Mouse (Mus musculus) midbrain, embryonic 12.5 days (tissue): ENCODE data around the gene Col8a2. TPM values are rescaled to one million over a fixed set of nuclear protein-coding genes. Genes with fewer than 3 reads are reported as not detected.

Experiments used
- ATAC-seq: fragments of 200-750 bp; cut with Nextera tagmentation; 2 replicates; pipeline ENCODE4 v1.8.0; 2017; ENCODE audit warnings: low read depth, moderate TSS enrichment, moderate library complexity; ENCODE audit not compliant: low FRiP score
- H3K27ac ChIP-seq: fragments of 300-500 bp; sonication (generic); replicated peaks from 2 replicates; pipeline ENCODE4 v1.5.1; 2016; ENCODE audit warnings: mild to moderate bottlenecking
- H3K27me3 ChIP-seq: fragments of 300-500 bp; sonication (generic); 2 replicates; pipeline ENCODE4 v1.6.1; 2016; ENCODE audit warnings: mild to moderate bottlenecking
- H3K36me3 ChIP-seq: fragments of 300-500 bp; sonication (generic); 2 replicates; pipeline ENCODE4 v1.6.1; 2016
- H3K4me1 ChIP-seq: fragments of 300-500 bp; sonication (generic); 2 replicates; pipeline ENCODE4 v1.6.1; 2016
- H3K4me2 ChIP-seq: fragments of 300-500 bp; sonication (generic); replicated peaks from 2 replicates; pipeline ENCODE4 v1.6.1; 2016; ENCODE audit warnings: mild to moderate bottlenecking, moderate library complexity
- H3K4me3 ChIP-seq: fragments of 300-500 bp; sonication (generic); 2 replicates; pipeline ENCODE4 v1.5.1; 2016; ENCODE audit warnings: mild to moderate bottlenecking
- H3K9ac ChIP-seq: fragments of 300-500 bp; sonication (generic); replicated peaks from 2 replicates; pipeline ENCODE4 v1.6.1; 2016; ENCODE audit warnings: mild to moderate bottlenecking, moderate library complexity
- H3K9me3 ChIP-seq: fragments of 300-500 bp; sonication (generic); 2 replicates; pipeline ENCODE4 v1.6.1; 2016; ENCODE audit warnings: mild to moderate bottlenecking
- WGBS: fragments of 180-500 bp; shearing (Covaris S2); methylation state at CpG from one replicate; pipeline ENCODE4 v1.1.7; 2016; 5-methylcytosine and 5-hydroxymethylcytosine counted together
- polyA plus RNA-seq: library from polyadenylated mRNA; unstranded; fragments of >200 nt; fragmentation: Nextera tagmentation; extraction: Ambion mirVana; gene quantifications from 2 replicates; pipeline ENCODE4 v1.2.1, GENCODE M21; 2016

Col8a2 gene
- polyA plus RNA-seq, 1 experiment from 2014 or later: 41.3 TPM

GRCm38 (mm10) chr4:126309211-126309921 lies 22.8 kb downstream of the Col8a2 start:
- Histone ChIP-seq H3K4me2 (peak overlapping the region; percentile 51), H3K4me3 (peak overlapping the region; percentile 25), H3K27ac (no peak overlapping the region), H3K4me1 (0 out of 2 replicates have a peak, but pooled peaks cover 5% of the 10 kb centered on the region), H3K27me3 (peaks cover 6% of the 10 kb centered on the region; the same call in 1 of the 2 replicates), H3K36me3 (0 out of 2 replicates have a peak, but pooled peaks cover 1% of the 10 kb centered on the region), H3K9ac (peak overlapping the region; percentile 39; the same call in 1 of the 2 replicates), H3K9me3 (peaks cover 4% of the 10 kb centered on the region; the same call in 1 of the 2 replicates)
- WGBS: 18% methylated on average over 20 of the region's 20 CpGs
- ATAC-seq: peak; percentile 65; the same call in 1 of the 2 replicates

GRCm38 (mm10) chr4:126309922-126310309 lies 23.3 kb downstream of the Col8a2 start:
- Histone ChIP-seq H3K36me3 (0 out of 2 replicates have a peak, but pooled peaks cover 7% of the 10 kb centered on the region), H3K4me3 (peak overlapping the region; percentile 25), H3K27me3 (peaks cover 6% of the 10 kb centered on the region; the same call in 1 of the 2 replicates), H3K27ac (no peak overlapping the region), H3K4me1 (0 out of 2 replicates have a peak, but pooled peaks cover 5% of the 10 kb centered on the region), H3K9ac (peak overlapping the region; percentile 39; the same call in 1 of the 2 replicates), H3K4me2 (peak overlapping the region; percentile 51), H3K9me3 (peaks cover 4% of the 10 kb centered on the region; the same call in 1 of the 2 replicates)
- peak; percentile 82 for ATAC-seq
- under 1% methylated on average over 7 of the region's 7 CpGs for WGBS

- Histone ChIP-seq H3K27ac (no peak overlapping the region), H3K36me3 (peaks cover 11% of the 10 kb centered on the region; the same call in 1 of the 2 replicates), H3K4me2 (no peak overlapping the region), H3K9ac (no peak overlapping the region), H3K9me3 (peaks cover 4% of the 10 kb centered on the region; the same call in 1 of the 2 replicates), H3K4me1 (0 out of 2 replicates have a peak, but pooled peaks cover 5% of the 10 kb centered on the region), H3K4me3 (no peak overlapping the region), H3K27me3 (peaks cover 6% of the 10 kb centered on the region; the same call in 1 of the 2 replicates)
- ATAC-seq: no peak
- 77% methylated on average over 7 of the region's 7 CpGs for WGBS
Measured at GRCm38 (mm10) chr4:126310344-126310743, 23.8 kb downstream of the Col8a2 start.

- Histone ChIP-seq H3K36me3 (peaks cover 24% of the 10 kb centered on the region), H3K27me3 (peaks cover 6% of the 10 kb centered on the region; the same call in 1 of the 2 replicates), H3K9me3 (no peaks in the 10 kb centered on the region), H3K27ac (no peak overlapping the region), H3K4me3 (no peak overlapping the region), H3K4me2 (no peak overlapping the region), H3K4me1 (0 out of 2 replicates have a peak, but pooled peaks cover 5% of the 10 kb centered on the region), H3K9ac (no peak overlapping the region)
- ATAC-seq: no peak
- 88% methylated on average over 16 of the region's 16 CpGs for WGBS
Measured at GRCm38 (mm10) chr4:126311566-126312200, 25.1 kb downstream of the Col8a2 start.

GRCm38 (mm10) chr4:126313202-126313601 lies 26.6 kb downstream of the Col8a2 start:
- H3K4me1 ChIP-seq: 0 out of 2 replicates have a peak, but pooled peaks cover 5% of the 10 kb centered on the region
- peaks cover 6% of the 10 kb centered on the region; the same call in 1 of the 2 replicates for H3K27me3 ChIP-seq
- no peak for ATAC-seq
- H3K4me3 ChIP-seq: no peak overlapping the region
- no peaks in the 10 kb centered on the region for H3K9me3 ChIP-seq
- 47% methylated on average over 5 of the region's 5 CpGs for WGBS
- H3K9ac ChIP-seq: no peak overlapping the region
- H3K36me3 ChIP-seq: peaks cover 39% of the 10 kb centered on the region
- H3K27ac ChIP-seq: peak overlapping the region; percentile 15; the same call in 1 of the 2 replicates
- no peak overlapping the region for H3K4me2 ChIP-seq

- ATAC-seq: no peak
- Histone ChIP-seq H3K4me1 (0 out of 2 replicates have a peak, but pooled peaks cover 3% of the 10 kb centered on the region), H3K9me3 (no peaks in the 10 kb centered on the region), H3K4me3 (no peak overlapping the region), H3K27me3 (peaks cover 2% of the 10 kb centered on the region; the same call in 1 of the 2 replicates), H3K27ac (peak overlapping the region; percentile 39; the same call in 1 of the 2 replicates), H3K4me2 (no peak overlapping the region), H3K36me3 (peaks cover 41% of the 10 kb centered on the region), H3K9ac (no peak overlapping the region)
- WGBS: 54% methylated on average over 10 of the region's 10 CpGs
Measured at GRCm38 (mm10) chr4:126314393-126314792, 27.8 kb downstream of the Col8a2 start.

GRCm38 (mm10) chr4:126315931-126316330 lies 29.3 kb downstream of the Col8a2 start:
- WGBS: 56% methylated on average over 5 of the region's 5 CpGs

GRCm38 (mm10) chr4:126316443-126317040 lies 29.9 kb downstream of the Col8a2 start:
- H3K4me2 ChIP-seq: no peak overlapping the region
- no peak overlapping the region; the same call in 1 of the 2 replicates for H3K9ac ChIP-seq
- H3K9me3 ChIP-seq: no peaks in the 10 kb centered on the region
- peaks cover 41% of the 10 kb centered on the region for H3K36me3 ChIP-seq
- no peak overlapping the region for H3K27ac ChIP-seq
- WGBS: 94% methylated on average over 13 of the region's 13 CpGs
- peaks cover 9% of the 10 kb centered on the region for H3K4me1 ChIP-seq
- H3K27me3 ChIP-seq: no peaks in the 10 kb centered on the region
- no peak for ATAC-seq
- H3K4me3 ChIP-seq: no peak overlapping the region

More at GRCm38 (mm10) chr4:126315931-126316330, 29.3 kb downstream of the Col8a2 start:
- H3K27me3 ChIP-seq: no peaks in the 10 kb centered on the region
- H3K36me3 ChIP-seq: peaks cover 41% of the 10 kb centered on the region
- H3K4me2 ChIP-seq: no peak overlapping the region
- H3K4me3 ChIP-seq: no peak overlapping the region
- ATAC-seq: no peak
- H3K4me1 ChIP-seq: peaks cover 7% of the 10 kb centered on the region
- no peak overlapping the region for H3K27ac ChIP-seq
- H3K9me3 ChIP-seq: no peaks in the 10 kb centered on the region
- no peak overlapping the region for H3K9ac ChIP-seq

- no peak for ATAC-seq
- Histone ChIP-seq H3K4me2 (no peak overlapping the region), H3K9ac (no peak overlapping the region), H3K27ac (no peak overlapping the region), H3K9me3 (no peaks in the 10 kb centered on the region), H3K4me1 (peaks cover 16% of the 10 kb centered on the region), H3K4me3 (no peak overlapping the region), H3K27me3 (peaks cover 24% of the 10 kb centered on the region), H3K36me3 (peaks cover 36% of the 10 kb centered on the region)
- WGBS: 95% methylated on average over 6 of the region's 6 CpGs
Measured at GRCm38 (mm10) chr4:126319806-126320205, 33.2 kb downstream of the Col8a2 start.

GRCm38 (mm10) chr4:126321111-126321853 lies 34.7 kb downstream of the Col8a2 start, which contains the start of gene Adprhl2:
Gene Adprhl2, minus strand, starts transcription at chr4:126321703.
- H3K4me1 ChIP-seq: peaks cover 23% of the 10 kb centered on the region
- H3K27ac ChIP-seq: peak within 1 kb of the TSS; percentile 81
- peaks cover 21% of the 10 kb centered on the region for H3K36me3 ChIP-seq
- under 1% methylated on average over 79 of the region's 80 CpGs for WGBS
- H3K4me2 ChIP-seq: peak within 1 kb of the TSS; percentile 98
- peaks cover 36% of the 10 kb centered on the region for H3K27me3 ChIP-seq
- peak within 1 kb of the TSS; percentile 87 for H3K9ac ChIP-seq
- H3K9me3 ChIP-seq: no peaks in the 10 kb centered on the region
- ATAC-seq: peak; percentile 85
- H3K4me3 ChIP-seq: peak within 1 kb of the TSS; percentile 80
